8 mouse cellular contexts compared by ENCODE assay signal in the genomic region with DNA sequence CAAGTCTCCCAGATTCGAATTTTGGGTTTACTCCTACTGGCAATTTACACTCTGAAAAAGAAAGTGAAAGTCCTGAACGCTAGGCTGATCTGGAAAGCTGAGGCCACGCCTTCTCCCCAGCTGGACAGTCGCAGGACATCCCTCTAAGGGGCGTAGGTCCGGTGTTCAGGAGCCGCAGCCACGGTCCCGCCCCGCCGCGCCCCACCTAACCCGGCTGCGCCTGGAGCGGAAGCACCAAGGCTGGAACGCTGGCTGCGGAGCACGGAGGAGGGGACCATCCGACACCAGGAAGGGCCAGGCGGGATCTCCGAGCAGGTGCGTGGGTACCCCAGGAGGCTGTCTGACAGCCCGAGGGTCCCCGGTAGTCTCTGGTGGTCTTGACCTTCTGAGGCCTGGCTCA. TPM values are rescaled to one million over a fixed set of nuclear protein-coding genes. Genes with fewer than 3 reads are reported as not detected.
DNase-seq lines count a peak whose midpoint lies in the region; ATAC-seq lines count a peak whose summit lies in the region.

A gene (minus strand): TSS at position 10 of the 400 bp plus-strand sequence.
A gene (plus strand): TSS at position 204 of the 400 bp plus-strand sequence.

- H3K9me3 ChIP-seq in hindbrain, embryonic 14.5 days (ENCODE audit: control insufficient read depth, low read length) = no peaks in the 10 kb centered on the region

- peaks cover 6% of the 10 kb centered on the region for H3K4me1 ChIP-seq in hindbrain, embryonic 14.5 days (replicated peaks; ENCODE audit: control insufficient read depth, insufficient read depth, low read length)

- H3K27ac ChIP-seq in hindbrain, embryonic 14.5 days = no peak within 1 kb of the TSS

- H3K4me3 ChIP-seq in hindbrain, embryonic 14.5 days (replicated peaks; ENCODE audit: low read length) = peak within 1 kb of the TSS; percentile 31

- no peaks in the 10 kb centered on the region for H3K27me3 ChIP-seq in hindbrain, embryonic 14.5 days (ENCODE audit: control insufficient read depth, insufficient read depth, low read length)

- DNase-seq in NIH3T3 (ENCODE audit: low read depth) = peak; percentile 88
- DNase-seq in cerebellum, postnatal 14 days = peak; percentile 46 to 51
- DNase-seq in frontal cortex, postnatal 25 days (ENCODE audit: low spot score in 2 of 2) = peak; percentile 25
- DNase-seq in hindbrain, embryonic 14.5 days (ENCODE audit: low spot score) = peak; percentile 30
- DNase-seq in left cerebral cortex, adult 11 months (ENCODE audit: low spot score) = peak; percentile 25
- DNase-seq in lung, postnatal 4 days = peak; percentile 90 to 94
- peak; percentile 17 for DNase-seq in retina, postnatal 7 days (ENCODE audit: low read depth, low spot score)
- DNase-seq in urinary bladder, adult 2 months (ENCODE audit: low spot score) = peak; percentile 82

- peak within 1 kb of the TSS; percentile 50 for H3K9ac ChIP-seq in hindbrain, embryonic 14.5 days

- under 1% methylated on average over 24 of the region's 24 CpGs for WGBS in hindbrain, embryonic 14.5 days

- no peaks in the 10 kb centered on the region for H3K36me3 ChIP-seq in hindbrain, embryonic 14.5 days (replicated peaks; ENCODE audit: control insufficient read depth, insufficient read depth)

- peak within 1 kb of the TSS; percentile 52 for H3K4me2 ChIP-seq in hindbrain, embryonic 14.5 days (replicated peaks)

- ATAC-seq in hindbrain, embryonic 14.5 days (ENCODE audit: low FRiP score) = no peak

RNA-seq across cellular contexts. Expression of the first gene that starts in this region (rescaled TPM):
- 5.4 and 6.1 TPM in 2 replicates for polyA plus RNA-seq in hindbrain, embryonic 14.5 days (2014; fragmentation: Nextera tagmentation; extraction: Ambion mirVana)
- 3.6 and 6.0 TPM in 2 replicates for polyA plus RNA-seq in urinary bladder, adult 2 months (2012; rRNA removed)

RNA-seq across cellular contexts. Expression of the second gene that starts in this region (rescaled TPM):
- polyA plus RNA-seq in hindbrain, embryonic 14.5 days (2014; fragmentation: Nextera tagmentation; extraction: Ambion mirVana) = 1.6 and 1.9 TPM in 2 replicates
- 28.0 and 36.2 TPM in 2 replicates for polyA plus RNA-seq in urinary bladder, adult 2 months (2012; rRNA removed)

Comparison
In these comparisons a context has a peak if more than half of its experiments do, and no peak if none do; other contexts are left out.
1. DNase-seq: peak in every context shown above with its lines; median percentile 92 in lung, postnatal 4 days; 88 in NIH3T3; 82 in urinary bladder, adult 2 months; 48 in cerebellum, postnatal 14 days; 30 in hindbrain, embryonic 14.5 days; 25 in frontal cortex, postnatal 25 days; 25 in left cerebral cortex, adult 11 months; 17 in retina, postnatal 7 days.